Mouse (Mus musculus): ENCODE results near the gene Cphx3. TPM values are rescaled to one million over a fixed set of nuclear protein-coding genes. Genes with fewer than 3 reads are reported as not detected.
"Not testable (repeated sequence)": the region's sequence is repeated elsewhere in the genome, so short reads cannot be mapped to it uniquely, and the experiment has no call there.

Cphx3 gene
- total and polyA plus RNA-seq, 2 experiments from 2014 or later = not detected

DNA sequence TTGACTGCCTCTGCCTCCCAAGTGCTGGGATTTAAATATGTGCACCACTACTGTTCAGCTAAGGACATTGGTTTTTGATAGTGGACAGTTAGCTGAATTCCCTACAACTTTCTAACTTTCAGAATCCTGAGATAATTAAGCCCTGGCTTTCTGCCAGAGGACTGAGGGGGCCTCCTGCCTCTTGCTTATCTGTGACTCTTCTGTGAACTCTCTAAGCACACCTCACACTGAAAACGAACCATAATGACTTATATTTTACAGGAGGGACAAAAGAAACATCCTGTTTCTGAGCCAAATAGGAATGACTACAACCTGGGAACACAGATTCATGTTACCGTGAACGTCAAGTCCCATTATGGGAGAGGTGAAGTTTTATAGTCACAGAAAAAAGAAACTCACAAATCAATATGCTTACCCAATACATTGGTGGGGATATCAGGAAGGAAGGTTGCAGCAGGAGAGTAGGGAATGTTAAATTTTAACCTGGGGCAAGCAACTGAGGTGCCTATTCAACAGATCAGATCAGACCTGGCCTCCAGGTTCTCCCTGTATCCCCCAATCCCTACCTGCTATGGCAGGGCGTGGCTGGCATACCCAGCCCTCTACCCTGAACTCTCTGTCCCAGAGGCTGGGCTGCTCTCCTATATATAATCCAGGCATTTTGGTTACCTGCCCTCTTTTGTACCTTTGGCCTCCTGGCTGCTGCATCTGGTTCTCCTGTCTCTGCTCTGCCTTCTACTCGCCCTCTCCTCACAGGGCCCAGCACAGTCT, 5.3 kb upstream of the Cphx3 start:
- not testable (repeated sequence) for H3K4me1 ChIP-seq (ENCODE audit: insufficient read depth); DNase-seq; H3K27ac ChIP-seq (ENCODE audit: low read depth, low read length); H3K4me2 ChIP-seq (ENCODE audit: low read depth); H3K9ac ChIP-seq; H3K4me3 ChIP-seq (ENCODE audit: low read depth, low read length); ATAC-seq; H3K9me3 ChIP-seq (ENCODE audit: low read length); H3K27me3 ChIP-seq (ENCODE audit: insufficient read depth, low read length); H3K36me3 ChIP-seq (ENCODE audit: insufficient read depth)
- WGBS = no CpG with 5 or more reads among the region's 5 CpGs

- H3K9ac ChIP-seq; H3K9me3 ChIP-seq (ENCODE audit: low read length); H3K4me1 ChIP-seq (ENCODE audit: insufficient read depth); DNase-seq; H3K4me3 ChIP-seq (ENCODE audit: low read depth, low read length); H3K36me3 ChIP-seq (ENCODE audit: insufficient read depth); H3K27ac ChIP-seq (ENCODE audit: low read depth, low read length); H3K27me3 ChIP-seq (ENCODE audit: insufficient read depth, low read length); H3K4me2 ChIP-seq (ENCODE audit: low read depth); ATAC-seq: not testable (repeated sequence)
- no CpG with 5 or more reads among the region's 6 CpGs for WGBS
Measured at GRCm38 (mm10) chr14:26081216-26081615, 881 bp upstream of the Cphx3 start, which contains the start of gene Cphx2. Cphx2 (plus strand) TSS chr14:26081516.

- not testable (repeated sequence) for H3K27me3 ChIP-seq (ENCODE audit: insufficient read depth, low read length); H3K36me3 ChIP-seq (ENCODE audit: insufficient read depth); H3K9ac ChIP-seq; H3K27ac ChIP-seq (ENCODE audit: low read depth, low read length); H3K4me1 ChIP-seq (ENCODE audit: insufficient read depth); DNase-seq; ATAC-seq; H3K4me2 ChIP-seq (ENCODE audit: low read depth); H3K9me3 ChIP-seq (ENCODE audit: low read length); H3K4me3 ChIP-seq (ENCODE audit: low read depth, low read length)
- WGBS = no CpG with 5 or more reads among the region's 3 CpGs
Measured at GRCm38 (mm10) chr14:26097622-26098021, 15.5 kb downstream of the Cphx3 start.

- not testable (repeated sequence) for H3K4me3 ChIP-seq (ENCODE audit: low read depth, low read length); H3K27ac ChIP-seq (ENCODE audit: low read depth, low read length); H3K9ac ChIP-seq; H3K9me3 ChIP-seq (ENCODE audit: low read length); H3K4me2 ChIP-seq (ENCODE audit: low read depth); DNase-seq; H3K4me1 ChIP-seq (ENCODE audit: insufficient read depth); ATAC-seq; H3K36me3 ChIP-seq (ENCODE audit: insufficient read depth); H3K27me3 ChIP-seq (ENCODE audit: insufficient read depth, low read length)
- WGBS = no CpG with 5 or more reads among the region's 7 CpGs
Measured at GRCm38 (mm10) chr14:26118150-26118549, 36.1 kb downstream of the Cphx3 start, which contains the start of gene Duxbl2. Duxbl2 (plus strand) TSS chr14:26118349.

DNA sequence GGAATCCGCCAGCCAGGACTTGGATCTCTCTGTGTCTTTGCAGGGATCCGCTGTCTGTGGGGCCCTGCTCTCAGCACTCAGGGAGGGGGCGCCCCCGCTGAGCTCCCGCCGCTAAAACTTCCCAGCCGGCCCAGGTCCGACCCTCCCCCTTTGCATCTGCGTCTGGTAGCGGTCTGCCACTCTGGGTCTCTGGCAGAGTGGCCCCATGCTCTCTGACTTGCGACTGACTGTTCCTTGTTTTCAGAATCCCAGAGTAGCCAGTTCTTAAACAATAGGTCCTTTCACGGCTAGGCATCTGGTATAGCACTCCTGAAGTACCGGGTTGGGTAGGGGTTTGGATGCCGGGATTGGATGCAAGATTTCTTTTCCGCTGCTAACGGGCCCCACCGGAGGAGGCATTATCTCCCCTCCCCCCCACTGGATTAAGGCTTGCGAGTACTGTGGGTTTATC, 36.5 kb downstream of the Cphx3 start:
- H3K4me2 ChIP-seq (ENCODE audit: low read depth); H3K9me3 ChIP-seq (ENCODE audit: low read length); DNase-seq; H3K4me1 ChIP-seq (ENCODE audit: insufficient read depth); H3K4me3 ChIP-seq (ENCODE audit: low read depth, low read length); H3K27me3 ChIP-seq (ENCODE audit: insufficient read depth, low read length); H3K9ac ChIP-seq; H3K36me3 ChIP-seq (ENCODE audit: insufficient read depth); H3K27ac ChIP-seq (ENCODE audit: low read depth, low read length): not testable (repeated sequence)
- ATAC-seq = peak; percentile 93
- no CpG with 5 or more reads among the region's 18 CpGs for WGBS

DNA sequence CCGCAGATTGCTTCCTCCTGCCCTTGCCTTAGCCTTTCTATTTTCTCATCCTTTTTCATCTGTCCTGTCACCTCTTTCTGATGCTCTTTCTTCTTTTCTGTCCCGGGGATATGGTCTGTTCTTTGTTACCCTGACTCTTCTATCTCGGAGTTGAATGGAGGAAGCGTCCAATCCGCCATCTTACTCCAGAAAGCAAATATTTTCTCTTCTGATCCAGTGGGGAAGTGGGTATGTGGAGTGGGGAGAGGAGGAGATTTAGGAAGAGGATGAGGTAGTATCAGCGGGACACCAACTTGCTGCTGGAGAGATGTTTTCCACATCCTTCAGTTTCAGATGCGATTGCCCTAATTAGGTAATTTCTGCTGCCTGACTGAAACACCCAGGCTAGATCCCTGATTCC, 37.0 kb downstream of the Cphx3 start:
- ATAC-seq = peak; percentile 48; the same call in 1 of the 2 replicates
- H3K4me2 ChIP-seq (ENCODE audit: low read depth); H3K4me1 ChIP-seq (ENCODE audit: insufficient read depth); H3K27ac ChIP-seq (ENCODE audit: low read depth, low read length); H3K36me3 ChIP-seq (ENCODE audit: insufficient read depth); H3K9ac ChIP-seq; H3K4me3 ChIP-seq (ENCODE audit: low read depth, low read length); DNase-seq; H3K9me3 ChIP-seq (ENCODE audit: low read length); H3K27me3 ChIP-seq (ENCODE audit: insufficient read depth, low read length): not testable (repeated sequence)
- WGBS = no CpG with 5 or more reads among the region's 7 CpGs

- H3K4me3 ChIP-seq (ENCODE audit: low read depth, low read length); ATAC-seq; H3K9me3 ChIP-seq (ENCODE audit: low read length); H3K27ac ChIP-seq (ENCODE audit: low read depth, low read length); H3K9ac ChIP-seq; H3K4me2 ChIP-seq (ENCODE audit: low read depth); H3K4me1 ChIP-seq (ENCODE audit: insufficient read depth); H3K27me3 ChIP-seq (ENCODE audit: insufficient read depth, low read length); DNase-seq; H3K36me3 ChIP-seq (ENCODE audit: insufficient read depth): not testable (repeated sequence)
- no CpG with 5 or more reads among the region's 2 CpGs for WGBS
Measured at GRCm38 (mm10) chr14:26147095-26147494, 65.0 kb downstream of the Cphx3 start.

DNA sequence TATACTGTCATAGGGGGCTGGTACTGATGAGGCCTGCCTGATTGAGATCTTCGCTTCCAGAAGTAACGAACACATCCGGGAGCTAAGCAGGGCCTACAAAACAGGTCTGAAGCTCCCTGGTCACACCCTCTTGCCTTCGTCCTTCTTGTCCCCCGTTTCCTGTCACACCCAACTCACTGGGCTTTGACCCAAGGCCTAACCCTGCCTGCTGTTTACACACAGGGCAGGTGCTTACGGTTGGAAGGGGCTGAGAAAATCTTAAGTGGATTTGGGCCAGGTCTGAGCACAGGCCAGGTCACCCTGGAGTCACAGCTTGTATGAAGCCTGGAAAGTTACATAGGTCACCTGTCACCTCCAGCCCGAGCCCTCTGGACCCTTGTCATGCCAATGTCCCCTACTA, 73.9 kb downstream of the Cphx3 start:
- not testable (repeated sequence) for ATAC-seq; H3K9me3 ChIP-seq (ENCODE audit: low read length); H3K4me1 ChIP-seq (ENCODE audit: insufficient read depth); H3K27me3 ChIP-seq (ENCODE audit: insufficient read depth, low read length); H3K9ac ChIP-seq; DNase-seq; H3K27ac ChIP-seq (ENCODE audit: low read depth, low read length); H3K4me2 ChIP-seq (ENCODE audit: low read depth); H3K36me3 ChIP-seq (ENCODE audit: insufficient read depth); H3K4me3 ChIP-seq (ENCODE audit: low read depth, low read length)
- WGBS = no CpG with 5 or more reads among the region's 7 CpGs

GRCm38 (mm10) chr14:26161156-26161555, 79.1 kb downstream of the Cphx3 start:
- WGBS = no CpG with 5 or more reads among the region's 9 CpGs
- not testable (repeated sequence) for H3K27ac ChIP-seq (ENCODE audit: low read depth, low read length); H3K4me2 ChIP-seq (ENCODE audit: low read depth); H3K27me3 ChIP-seq (ENCODE audit: insufficient read depth, low read length); ATAC-seq; H3K4me1 ChIP-seq (ENCODE audit: insufficient read depth); H3K9ac ChIP-seq; H3K36me3 ChIP-seq (ENCODE audit: insufficient read depth); H3K9me3 ChIP-seq (ENCODE audit: low read length); H3K4me3 ChIP-seq (ENCODE audit: low read depth, low read length); DNase-seq

- not testable (repeated sequence) for H3K9me3 ChIP-seq (ENCODE audit: low read length); ATAC-seq; H3K4me2 ChIP-seq (ENCODE audit: low read depth); H3K4me1 ChIP-seq (ENCODE audit: insufficient read depth); H3K27ac ChIP-seq (ENCODE audit: low read depth, low read length); H3K36me3 ChIP-seq (ENCODE audit: insufficient read depth); H3K4me3 ChIP-seq (ENCODE audit: low read depth, low read length); DNase-seq; H3K9ac ChIP-seq; H3K27me3 ChIP-seq (ENCODE audit: insufficient read depth, low read length)
- no CpG with 5 or more reads among the region's 5 CpGs for WGBS
Measured at GRCm38 (mm10) chr14:26162423-26162822, 80.3 kb downstream of the Cphx3 start.

All from forebrain, postnatal 0 days (tissue).